Mouse (Mus musculus) cerebellum, postnatal 36 days (tissue): ENCODE results near the gene AC124108.1.
"Not testable (repeated sequence)": the region's sequence is repeated elsewhere in the genome, so short reads cannot be mapped to it uniquely, and the experiment has no call there.

ENCODE experiments used
- DNase-seq, 2 experiments: peaks; one replicate each; pipeline ENCODE4 v3.0.0; 2021 to 2022; ENCODE audit warnings: mixed read lengths in 2 of 2

Gene AC124108.1

GRCm38 (mm10) chr1:132191093-132191785 lies at the start of gene AC124108.1, which contains the start of gene Lemd1:
AC124108.1 (plus strand) TSS chr1:132191457.
Lemd1 (plus strand) TSS chr1:132191431.
- DNase-seq, result peak in 1 of 2 experiments; percentile 35

- DNase-seq, result no peak
Observed at GRCm38 (mm10) chr1:132141753-132142152, 49.5 kb upstream of the AC124108.1 start.

DNA sequence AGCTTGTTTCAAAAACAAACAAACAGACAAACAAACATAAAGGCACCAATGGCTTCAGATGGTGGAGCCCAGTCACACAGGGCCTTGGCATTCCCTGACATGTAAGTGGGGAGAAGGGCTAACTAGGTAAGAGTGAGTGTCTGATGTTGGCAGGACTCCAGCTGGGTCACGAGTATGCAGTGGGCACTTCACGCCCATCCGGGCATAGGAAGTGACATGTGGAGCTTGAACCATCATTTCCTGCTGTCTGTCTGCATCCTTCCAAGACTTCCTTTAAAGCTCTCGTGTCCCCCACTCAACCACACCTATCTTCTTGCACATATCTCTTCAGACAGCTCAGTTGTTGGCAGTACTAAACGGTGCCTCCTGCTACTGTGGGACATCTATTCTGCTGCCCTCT lies 48.2 kb upstream of the AC124108.1 start:
- no peak for DNase-seq

GRCm38 (mm10) chr1:132143730-132144129 lies 47.5 kb upstream of the AC124108.1 start:
- no peak for DNase-seq

- no peak for DNase-seq
Observed at GRCm38 (mm10) chr1:132144223-132144622, 47.0 kb upstream of the AC124108.1 start.

GRCm38 (mm10) chr1:132144837-132145236 lies 46.4 kb upstream of the AC124108.1 start:
- DNase-seq, result no peak

DNA sequence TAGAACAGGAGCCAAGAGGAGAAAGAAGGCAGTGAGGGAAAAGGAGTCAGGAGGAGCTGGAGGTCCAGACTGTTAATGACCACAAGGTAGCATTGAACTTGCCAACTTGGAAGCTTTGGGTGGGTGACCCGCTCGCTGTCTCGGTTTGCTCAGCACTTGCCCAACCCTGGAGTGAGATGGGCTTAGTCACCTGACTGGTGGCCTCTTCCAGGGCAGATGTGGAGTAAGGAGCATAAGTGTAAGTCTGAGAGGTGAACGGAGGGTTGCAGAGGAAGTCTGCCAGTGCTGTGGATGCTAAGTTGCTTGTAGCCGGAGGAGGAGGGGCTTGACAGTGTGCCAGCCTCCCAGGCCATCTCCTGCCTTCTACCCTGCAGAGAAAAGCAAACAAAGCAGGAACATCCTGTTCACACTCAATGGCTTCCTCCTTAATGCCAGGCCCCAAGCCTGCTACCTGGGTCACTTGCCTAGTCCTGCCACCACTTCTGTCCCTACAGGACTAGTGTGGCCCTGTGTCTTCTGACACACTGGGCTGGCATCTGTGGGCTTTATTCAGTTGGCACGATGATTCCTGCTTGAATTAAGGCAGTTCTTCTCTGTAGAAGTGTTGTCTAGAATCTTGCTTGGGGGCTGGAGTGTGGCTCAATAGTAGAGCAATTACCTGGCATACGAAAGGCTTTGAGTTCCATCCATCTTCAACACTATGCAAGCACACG lies 45.1 kb upstream of the AC124108.1 start:
- DNase-seq, result no peak

GRCm38 (mm10) chr1:132149410-132149809 lies 41.8 kb upstream of the AC124108.1 start:
- DNase-seq, result no peak

DNA sequence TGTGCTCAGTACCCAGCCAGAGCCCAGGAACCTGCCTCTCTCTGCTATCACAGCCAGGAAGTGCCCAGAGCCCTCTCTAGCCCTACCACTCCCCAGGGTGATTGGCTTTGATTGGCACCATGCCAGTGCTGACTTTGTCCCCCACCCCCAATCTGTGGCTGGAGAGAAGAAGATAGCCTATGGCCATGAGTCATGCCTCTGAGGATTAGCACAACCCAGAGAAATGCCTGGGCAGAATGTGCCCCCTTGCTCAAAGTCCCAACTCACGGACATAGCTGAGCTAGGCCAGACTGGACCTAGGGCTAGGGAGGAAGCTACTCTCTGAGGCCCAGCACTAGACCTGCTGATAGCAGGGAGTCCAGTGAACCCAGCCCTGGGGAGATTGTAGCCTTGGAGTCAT lies 41.1 kb upstream of the AC124108.1 start:
- no peak for DNase-seq

DNA sequence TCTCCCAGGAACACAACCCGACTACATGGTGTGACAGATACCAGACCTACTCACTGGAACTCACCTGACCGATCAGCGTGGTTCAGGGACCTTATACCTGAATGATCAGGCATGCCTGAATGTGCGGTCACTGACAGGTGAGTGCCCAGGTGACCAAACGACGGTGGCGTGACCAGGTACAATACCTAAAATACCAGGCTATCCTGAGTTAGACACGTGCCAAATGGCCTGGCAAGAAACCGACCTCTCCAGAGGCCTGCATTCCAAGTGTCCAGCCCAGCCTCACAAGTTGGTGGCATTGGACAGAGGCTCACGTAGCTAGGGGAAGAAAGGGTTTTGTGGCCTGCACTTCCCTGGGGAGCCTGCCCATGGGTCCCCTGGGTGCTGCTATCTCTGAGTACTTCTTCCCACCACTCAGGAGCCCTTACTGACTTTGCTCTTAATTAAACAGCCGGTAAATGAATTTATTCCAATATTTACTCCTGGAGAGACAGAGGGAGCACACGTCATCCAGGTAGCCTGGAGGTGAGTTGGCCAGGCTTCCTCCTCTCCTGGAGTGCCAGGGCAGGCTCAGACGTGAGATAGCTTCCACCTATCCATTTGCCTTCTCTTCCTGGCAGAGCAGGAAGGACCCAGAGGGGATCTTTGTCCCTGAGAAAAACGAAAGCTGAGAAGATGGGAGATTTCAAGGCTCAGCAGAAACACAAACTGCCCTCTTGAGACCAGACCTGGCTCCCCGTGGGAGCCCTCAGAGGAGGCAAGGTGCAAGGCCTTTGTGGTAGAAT lies 40.2 kb upstream of the AC124108.1 start:
- DNase-seq, result no peak

DNA sequence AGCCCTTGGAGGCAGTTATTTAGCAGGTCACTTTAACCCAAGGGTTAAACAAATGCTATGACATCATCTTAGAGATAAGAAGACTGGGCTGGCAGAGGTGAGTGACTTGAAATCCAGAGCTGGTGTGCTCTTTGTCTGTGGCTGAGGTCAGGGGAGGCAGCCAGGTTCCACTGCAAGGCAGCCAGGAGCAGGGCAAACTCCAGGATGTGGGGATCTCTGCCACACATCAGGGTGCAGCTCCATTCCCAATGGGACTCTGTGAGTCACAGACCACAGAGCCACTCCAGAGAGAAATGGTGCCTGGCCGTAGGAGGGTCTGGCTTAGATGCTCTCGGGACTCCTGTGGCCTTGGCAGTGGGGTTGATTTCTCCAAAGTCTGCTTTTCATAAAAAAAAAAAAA lies 39.3 kb upstream of the AC124108.1 start:
- no peak for DNase-seq

- DNase-seq, result no peak
Observed at GRCm38 (mm10) chr1:132153086-132153690, 38.1 kb upstream of the AC124108.1 start.

DNA sequence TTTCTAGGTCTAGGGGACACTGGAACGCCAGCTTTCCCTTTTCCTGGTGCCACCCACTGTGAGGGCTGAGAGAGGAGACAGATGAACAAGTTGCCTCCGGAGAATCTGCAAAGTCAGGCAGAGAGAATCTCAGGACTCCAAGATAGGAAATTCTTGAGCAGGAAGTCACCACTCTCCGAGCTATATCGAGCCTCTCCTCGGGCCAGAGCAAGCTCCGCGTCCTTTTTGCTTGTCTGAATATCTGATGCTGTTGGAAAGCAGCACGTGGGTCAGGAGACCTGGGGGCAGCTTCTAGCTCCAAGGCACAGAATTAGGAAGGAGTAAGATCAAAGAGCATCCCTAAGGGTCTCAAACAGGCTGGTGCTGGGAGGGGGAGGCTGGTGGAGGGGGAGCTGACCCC lies 37.6 kb upstream of the AC124108.1 start:
- no peak for DNase-seq

- DNase-seq, result peak; percentile 81 to 87
Observed at GRCm38 (mm10) chr1:132155737-132156136, 35.5 kb upstream of the AC124108.1 start.

DNA sequence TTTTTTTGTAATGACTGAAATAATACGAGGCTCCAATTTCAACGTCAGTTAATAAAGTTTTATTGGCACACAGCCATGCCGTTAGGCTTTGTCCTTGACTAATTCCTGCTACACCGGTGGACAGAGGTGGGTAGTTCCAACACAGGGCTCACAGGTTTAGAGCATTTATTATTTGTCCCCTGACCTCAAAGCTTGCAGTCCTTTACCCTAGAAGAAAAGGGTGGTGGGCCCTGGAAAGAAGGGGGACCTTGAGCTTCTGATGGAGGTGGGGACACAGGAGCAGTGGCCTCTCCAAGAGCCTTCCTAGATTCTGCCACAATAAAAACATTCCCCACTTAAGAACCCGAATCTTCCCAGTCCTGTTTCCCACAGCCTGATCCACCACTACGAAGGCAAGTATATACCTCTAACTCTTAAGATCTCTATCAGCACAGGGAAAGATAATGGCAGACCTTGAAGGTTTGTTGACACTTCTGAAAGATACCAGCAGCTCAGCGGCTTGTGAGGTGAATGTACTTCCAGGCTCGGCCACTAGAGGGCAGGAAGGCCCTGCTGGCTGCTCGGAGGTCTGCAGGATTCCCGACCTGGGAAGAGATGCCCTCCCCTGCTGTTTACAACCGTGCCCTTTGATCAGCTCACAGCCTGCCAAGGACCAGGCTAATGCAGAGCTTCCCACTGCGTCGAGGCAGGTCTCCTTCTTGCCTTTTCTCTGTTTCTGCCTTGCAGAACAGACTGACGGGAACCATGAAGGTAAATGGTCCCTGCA lies 34.1 kb upstream of the AC124108.1 start:
- DNase-seq, result peak; percentile 96 to 98

- peak in 1 of 2 experiments; percentile 23 for DNase-seq
Observed at GRCm38 (mm10) chr1:132157808-132158207, 33.4 kb upstream of the AC124108.1 start.

GRCm38 (mm10) chr1:132158741-132159140 lies 32.5 kb upstream of the AC124108.1 start:
- peak in 1 of 2 experiments; percentile 24 for DNase-seq

- no peak for DNase-seq
Observed at GRCm38 (mm10) chr1:132159681-132160080, 31.6 kb upstream of the AC124108.1 start.

- DNase-seq, result peak; percentile 77 to 78
Observed at GRCm38 (mm10) chr1:132161211-132161880, 29.9 kb upstream of the AC124108.1 start.

DNA sequence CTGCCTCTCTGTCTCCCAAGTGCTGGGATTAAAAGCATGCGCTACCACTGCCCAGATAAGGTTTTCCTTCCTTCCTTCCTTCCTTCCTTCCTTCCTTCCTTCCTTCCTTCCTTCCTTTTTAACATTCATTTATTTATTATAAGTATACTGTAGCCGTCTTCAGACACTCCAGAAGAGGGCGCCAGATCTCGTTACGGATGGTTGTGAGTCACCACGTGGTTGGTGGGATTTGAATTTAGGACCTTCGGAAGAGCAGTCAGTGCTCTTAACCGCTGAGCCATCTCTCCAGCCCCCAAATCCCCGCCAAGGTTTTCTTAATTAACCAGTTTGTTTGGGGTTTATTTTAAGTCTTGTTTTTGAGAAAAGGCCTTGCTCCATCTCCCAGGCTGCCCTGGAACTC lies 28.6 kb upstream of the AC124108.1 start:
- not testable (repeated sequence) for DNase-seq

DNA sequence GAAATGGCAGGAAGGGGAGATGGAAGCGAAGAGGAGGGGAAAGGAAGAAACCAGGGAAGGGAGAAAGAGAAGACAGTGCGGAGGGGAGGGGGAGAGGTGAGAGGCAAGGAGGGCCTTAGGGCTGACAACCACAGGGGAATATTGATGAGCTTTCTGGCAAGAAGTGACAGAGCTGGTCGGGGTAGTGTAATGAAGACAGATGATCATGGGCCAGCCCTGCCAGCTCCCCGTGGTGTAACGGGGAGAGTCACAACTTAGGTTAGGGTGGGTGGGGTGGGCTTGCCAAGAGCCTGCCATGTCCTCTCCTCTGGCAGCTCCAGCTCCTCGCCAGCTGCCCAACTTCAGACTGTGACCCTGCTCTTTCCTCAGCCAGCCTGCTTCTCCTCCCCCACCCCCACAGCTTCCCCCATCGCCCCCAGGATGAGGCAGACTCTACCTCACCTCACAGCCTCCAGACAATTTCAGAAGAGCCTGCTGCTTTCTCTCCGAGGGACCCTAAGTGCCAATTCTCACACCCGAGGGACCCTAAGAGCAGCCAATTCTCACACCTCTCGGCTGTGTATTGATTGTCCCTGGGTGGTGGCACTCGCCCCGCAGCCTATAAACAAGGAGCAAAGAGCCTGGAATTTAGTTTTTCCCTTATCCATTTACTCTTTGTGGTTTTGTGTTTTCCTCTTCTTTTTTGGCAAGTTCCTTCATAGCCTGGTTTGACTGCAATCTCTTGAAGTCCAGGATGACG lies 26.3 kb upstream of the AC124108.1 start:
- DNase-seq, result no peak
